Mouse (Mus musculus): ENCODE results near the gene Tmem253.

DNA sequence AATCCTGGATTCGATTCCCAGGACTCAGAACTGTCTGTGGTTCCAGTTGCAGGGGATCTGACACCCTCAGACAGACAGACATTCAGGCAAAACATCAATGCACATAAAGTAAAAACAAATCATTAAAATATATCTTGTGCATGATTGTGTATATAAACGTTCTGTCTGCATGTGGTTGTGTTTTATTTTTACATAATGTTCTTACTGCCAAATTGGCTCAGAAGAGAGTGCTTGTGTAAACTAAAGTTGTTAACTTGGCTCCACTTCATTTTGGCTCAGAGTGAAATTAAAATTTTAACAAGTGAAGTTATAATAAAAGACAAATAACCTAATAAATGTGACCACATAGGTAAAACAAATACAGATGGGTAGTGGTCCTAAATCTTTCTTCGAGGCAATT lies 48.1 kb upstream of the Tmem253 start:
- no peak for TF ChIP-seq E2F4 (IDR thresholded peaks at IDR 0.05; ENCODE audit: insufficient read depth)
- no peak for TF ChIP-seq MAX (IDR thresholded peaks at IDR 0.05; ENCODE audit: low read depth)
- TF ChIP-seq POLR2A (IDR thresholded peaks at IDR 0.05; ENCODE audit: insufficient read length, low read depth) = no peak
- TF ChIP-seq TCF12 (IDR thresholded peaks at IDR 0.05; ENCODE audit: insufficient read depth, poor library complexity, severe bottlenecking) = no peak
- TF ChIP-seq USF1 (IDR thresholded peaks at IDR 0.05; ENCODE audit: low read depth) = no peak
- TF ChIP-seq MYOG (IDR thresholded peaks at IDR 0.05; ENCODE audit: control insufficient read depth in 1 of 3, insufficient read depth in 1 of 3, insufficient read length in 2 of 3, low read depth in 2 of 3) = no peak
- TF ChIP-seq TCF3 (IDR thresholded peaks at IDR 0.05; ENCODE audit: insufficient read length, low read depth) = no peak
- no peak for TF ChIP-seq SRF (IDR thresholded peaks at IDR 0.05; ENCODE audit: control insufficient read depth, insufficient read length, low read depth)
- no peak for TF ChIP-seq MYOD1 (IDR thresholded peaks at IDR 0.05; ENCODE audit: control insufficient read depth in 1 of 3, insufficient read length in 2 of 3, low read depth in 2 of 3)
- TF ChIP-seq POLR2AphosphoS2 (IDR thresholded peaks at IDR 0.05; ENCODE audit: insufficient read length, low read depth) = no peak
- no peak for TF ChIP-seq CEBPB (IDR thresholded peaks at IDR 0.05; ENCODE audit: insufficient read depth, poor library complexity, severe bottlenecking)
- TF ChIP-seq REST (IDR thresholded peaks at IDR 0.05; ENCODE audit: insufficient read depth, insufficient read length) = no peak
